8 mouse cellular contexts compared by ENCODE assay signal in genomic region chr3:122047921-122048861, GRCm38 (mm10). TPM values are rescaled to one million over a fixed set of nuclear protein-coding genes. Genes with fewer than 3 reads are reported as not detected.
A peak's percentile ranks its signal among the peaks of the same experiment; 100 is the strongest.
DNase-seq lines count a peak whose midpoint lies in the region; ATAC-seq and TF ChIP-seq lines count a peak whose summit lies in the region.

No protein-coding gene starts in this region.

- intact Hi-C loops in gastrocnemius, postnatal 36 days (cut with DNase I): no loop called here
- intact Hi-C loops in left cerebral cortex, adult 2 months (cut with DNase I): no loop called here

- no peaks in the 10 kb centered on the region for H3K27me3 ChIP-seq in Patski
- no peaks in the 10 kb centered on the region for H3K27me3 ChIP-seq in intestine, embryonic 15.5 days (replicated peaks)
- H3K27me3 ChIP-seq in midbrain, embryonic 11.5 days (ENCODE audit: control insufficient read depth, insufficient read depth, low read length): peaks cover 48% of the 10 kb centered on the region
- H3K27me3 ChIP-seq in stomach, embryonic 14.5 days (ENCODE audit: control insufficient read depth, insufficient read depth, low read length): no peaks in the 10 kb centered on the region
- H3K27me3 ChIP-seq in thymus, adult 2 months (ENCODE audit: control insufficient read depth, insufficient read depth, low read length): no peaks in the 10 kb centered on the region

- CTCF ChIA-PET in Patski (lab: Charles Lee): interaction anchor here (0.7 to 1.1 kb wide), 3 partner anchors 12 to 149 kb away, joined by 3 read pairs; no protein-coding TSS in a partner anchor

- H3K4me1 ChIP-seq in intestine, embryonic 15.5 days (replicated peaks): peaks cover 34% of the 10 kb centered on the region
- peaks cover 22% of the 10 kb centered on the region for H3K4me1 ChIP-seq in midbrain, embryonic 11.5 days (ENCODE audit: control insufficient read depth, insufficient read depth, low read length)
- peaks cover 39% of the 10 kb centered on the region for H3K4me1 ChIP-seq in stomach, embryonic 14.5 days (ENCODE audit: control insufficient read depth, insufficient read depth, low read length)
- no peaks in the 10 kb centered on the region for H3K4me1 ChIP-seq in thymus, adult 2 months (replicated peaks; ENCODE audit: control insufficient read depth, insufficient read depth, low read length)

- POLR2A ChIA-PET in Patski (lab: Charles Lee): interaction anchor here (1.0 to 1.5 kb wide), 2 partner anchors 11 to 35 kb away, joined by 3 to 4 read pairs; no protein-coding TSS in a partner anchor

- peak overlapping the region; percentile 10; the same call in 1 of the 2 replicates for H3K4me2 ChIP-seq in intestine, embryonic 15.5 days (replicated peaks)
- no peak overlapping the region for H3K4me2 ChIP-seq in midbrain, embryonic 11.5 days
- H3K4me2 ChIP-seq in stomach, embryonic 14.5 days (replicated peaks; ENCODE audit: low read depth, low read length): 0 out of 2 replicates have a peak overlapping the region, but pooled peaks have one; percentile 6

- in situ Hi-C loops in Patski (cut with MboI; ENCODE audit: low pct_unique_long_range_greater_than_20kb): loop anchor here (5.0 kb wide), 1 partner anchor 54 kb away; no protein-coding TSS in a partner anchor

- H3K4me3 ChIP-seq in intestine, embryonic 15.5 days (replicated peaks): no peak overlapping the region
- no peak overlapping the region for H3K4me3 ChIP-seq in left cerebral cortex, adult 2 months
- no peak overlapping the region for H3K4me3 ChIP-seq in midbrain, embryonic 11.5 days (ENCODE audit: low read depth, low read length)
- no peak overlapping the region for H3K4me3 ChIP-seq in stomach, embryonic 14.5 days (ENCODE audit: low read depth, low read length)
- no peak overlapping the region for H3K4me3 ChIP-seq in thymus, adult 2 months (ENCODE audit: control insufficient read depth, insufficient read depth, low read length)

- no peak for TF ChIP-seq CTCF in Patski (IDR thresholded peaks at IDR 0.05)
- TF ChIP-seq CTCF in left cerebral cortex, adult 2 months (IDR thresholded peaks at IDR 0.05): no peak
- TF ChIP-seq CTCF in thymus, adult 2 months (IDR thresholded peaks at IDR 0.05; ENCODE audit: borderline replicate concordance, control insufficient read depth, extremely low read depth, insufficient read depth, low read length, poor library complexity): no peak

- H3K27ac ChIP-seq in intestine, embryonic 15.5 days: peak overlapping the region; percentile 48
- H3K27ac ChIP-seq in left cerebral cortex, adult 2 months: no peak overlapping the region
- H3K27ac ChIP-seq in midbrain, embryonic 11.5 days (ENCODE audit: low read depth, low read length): no peak overlapping the region
- peak overlapping the region; percentile 21; the same call in 1 of the 2 replicates for H3K27ac ChIP-seq in stomach, embryonic 14.5 days (ENCODE audit: low read length)
- H3K27ac ChIP-seq in thymus, adult 2 months (ENCODE audit: control insufficient read depth, insufficient read depth, low read length): no peak overlapping the region

- WGBS in intestine, embryonic 15.5 days: 33% methylated on average over 17 of the region's 17 CpGs
- WGBS in midbrain, embryonic 11.5 days: 19% methylated on average over 17 of the region's 17 CpGs
- 25% methylated on average over 17 of the region's 17 CpGs for WGBS in stomach, embryonic 14.5 days
- 73% methylated on average over 17 of the region's 17 CpGs for WGBS in thymus, adult 2 months

- H3K36me3 ChIP-seq in intestine, embryonic 15.5 days: no peaks in the 10 kb centered on the region
- no peaks in the 10 kb centered on the region for H3K36me3 ChIP-seq in midbrain, embryonic 11.5 days (ENCODE audit: control insufficient read depth, insufficient read depth, low read length)
- no peaks in the 10 kb centered on the region for H3K36me3 ChIP-seq in stomach, embryonic 14.5 days (ENCODE audit: control insufficient read depth, insufficient read depth, low read length)
- H3K36me3 ChIP-seq in thymus, adult 2 months (ENCODE audit: control insufficient read depth, insufficient read depth, low read length): no peaks in the 10 kb centered on the region

- H3K9me3 ChIP-seq in intestine, embryonic 15.5 days: no peaks in the 10 kb centered on the region
- H3K9me3 ChIP-seq in midbrain, embryonic 11.5 days (ENCODE audit: control insufficient read depth, low read length): no peaks in the 10 kb centered on the region
- H3K9me3 ChIP-seq in stomach, embryonic 14.5 days (ENCODE audit: control insufficient read depth, low read depth, low read length): no peaks in the 10 kb centered on the region

- TF ChIP-seq POLR2A in thymus, adult 2 months (IDR thresholded peaks at IDR 0.05; ENCODE audit: control insufficient read depth, extremely low read depth, insufficient read depth, low read length, poor library complexity): no peak

- DNase-seq in Patski (ENCODE audit: low read depth, low spot score): peak; percentile 62
- DNase-seq in embryo, embryonic 11 days: peak; percentile 78
- peak; percentile 52 to 64 for DNase-seq in gastrocnemius, postnatal 36 days
- peak; percentile 34 to 61 for DNase-seq in left cerebral cortex, adult 2 months (ENCODE audit: extremely low spot score in 1 of 2, low spot score in 2 of 2)
- DNase-seq in midbrain, embryonic 11.5 days (ENCODE audit: low spot score, missing footprints): peak; percentile 88
- no peak for DNase-seq in thymus, adult 2 months

- peak; percentile 37 for ATAC-seq in Patski
- peak; percentile 26 for ATAC-seq in intestine, embryonic 15.5 days
- ATAC-seq in midbrain, embryonic 11.5 days (ENCODE audit: low FRiP score): peak; percentile 11; the same call in 1 of the 2 replicates
- ATAC-seq in stomach, embryonic 14.5 days (ENCODE audit: insufficient number of reproducible peaks, insufficient read depth, low FRiP score, low read depth): peak; percentile 56; the same call in 1 of the 2 replicates

- H3K9ac ChIP-seq in intestine, embryonic 15.5 days: peak overlapping the region; percentile 8; the same call in 1 of the 2 replicates
- no peak overlapping the region for H3K9ac ChIP-seq in midbrain, embryonic 11.5 days (ENCODE audit: low read length)
- H3K9ac ChIP-seq in stomach, embryonic 14.5 days (replicated peaks; ENCODE audit: low read depth, low read length): no peak overlapping the region; the same call in 1 of the 2 replicates

RNA-seq across cellular contexts. Expression of gene Abca4, which starts 3.9 kb away (rescaled TPM):
- polyA plus RNA-seq in Patski (2021): 1.5 TPM
- total RNA-seq in gastrocnemius, postnatal 36 days (2021): 1 to 10 TPM in 1 of 2 experiments, under 1 TPM in 1; 0.79 to 1.2 TPM
- 0.86 and 1.1 TPM in 2 replicates for polyA plus RNA-seq in intestine, embryonic 15.5 days (2015; fragmentation: Nextera tagmentation; extraction: Ambion mirVana)
- 1 to 10 TPM; 2.0 to 2.1 TPM for total RNA-seq in left cerebral cortex, adult 2 months (2021)
- 2.2 and 2.3 TPM in 2 replicates for polyA plus RNA-seq in midbrain, embryonic 11.5 days (2014; fragmentation: Nextera tagmentation; extraction: Ambion mirVana)
- 0.67 and 0.91 TPM in 2 replicates for polyA plus RNA-seq in stomach, embryonic 14.5 days (2014; fragmentation: Nextera tagmentation; extraction: Ambion mirVana)
- 0.29 and 0.58 TPM in 2 replicates for polyA plus RNA-seq in thymus, adult 2 months (2012; rRNA removed)

Comparison
In these comparisons a context has a peak if more than half of its experiments do, and no peak if none do; other contexts are left out.
1. H3K27ac ChIP-seq: peak in intestine, embryonic 15.5 days (single experiment) and stomach, embryonic 14.5 days (single experiment); none in left cerebral cortex, adult 2 months (single experiment), midbrain, embryonic 11.5 days (single experiment) and thymus, adult 2 months (single experiment).
2. Peak in every context shown above with its lines, with median percentiles within 50 percentile points of each other: ATAC-seq.